Mouse (Mus musculus): ENCODE results near the gene Klf7.
"Not testable (repeated sequence)": the region's sequence is repeated elsewhere in the genome, so short reads cannot be mapped to it uniquely, and the experiment has no call there.

DNA sequence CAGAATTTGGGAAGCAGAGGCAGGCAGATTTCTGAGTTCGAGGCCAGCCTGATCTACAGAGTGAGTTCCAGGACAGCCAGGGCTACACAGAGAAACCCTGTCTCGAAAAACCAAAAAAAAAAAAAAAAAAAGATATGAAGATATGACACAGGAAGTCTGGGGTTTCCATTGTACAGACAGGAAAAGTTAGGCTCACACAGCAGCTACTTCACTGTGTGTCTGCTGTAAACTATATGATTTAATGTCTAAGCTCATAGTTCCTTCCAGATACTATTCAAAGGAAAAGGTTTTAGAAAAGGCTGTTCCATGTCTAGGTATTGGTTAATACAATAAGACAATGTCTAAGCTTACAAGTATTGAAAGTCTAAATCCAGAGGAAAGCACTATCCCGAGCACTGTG, 13.4 kb downstream of the Klf7 start:
- TF ChIP-seq POLR2A, CTCF (IDR thresholded peaks at IDR 0.05; ENCODE audit: insufficient read depth, low read depth, low read length): not testable (repeated sequence)

Measured in olfactory bulb, adult 2 months (tissue).